Mouse (Mus musculus) lung, postnatal 0 days (tissue): ENCODE measurements around the gene Ldb3.

Experiments
- CTCF ChIP-seq: IDR thresholded peaks from 2 replicates; pipeline ENCODE4 v1.5.1; 2016; ENCODE audit warnings: antibody characterized with exemption, mild to moderate bottlenecking
- EP300 ChIP-seq: IDR thresholded peaks from 2 replicates; pipeline ENCODE4 v1.6.1; 2016; ENCODE audit warnings: antibody characterized with exemption, mild to moderate bottlenecking, control low read depth

GRCm38 (mm10) chr14:34548391-34549001 lies 40.0 kb downstream of the Ldb3 start:
- no peak for TF ChIP-seq EP300
- no peak for TF ChIP-seq CTCF
